Comparison of ENCODE assay signal across 8 mouse cellular contexts in the genomic region with DNA sequence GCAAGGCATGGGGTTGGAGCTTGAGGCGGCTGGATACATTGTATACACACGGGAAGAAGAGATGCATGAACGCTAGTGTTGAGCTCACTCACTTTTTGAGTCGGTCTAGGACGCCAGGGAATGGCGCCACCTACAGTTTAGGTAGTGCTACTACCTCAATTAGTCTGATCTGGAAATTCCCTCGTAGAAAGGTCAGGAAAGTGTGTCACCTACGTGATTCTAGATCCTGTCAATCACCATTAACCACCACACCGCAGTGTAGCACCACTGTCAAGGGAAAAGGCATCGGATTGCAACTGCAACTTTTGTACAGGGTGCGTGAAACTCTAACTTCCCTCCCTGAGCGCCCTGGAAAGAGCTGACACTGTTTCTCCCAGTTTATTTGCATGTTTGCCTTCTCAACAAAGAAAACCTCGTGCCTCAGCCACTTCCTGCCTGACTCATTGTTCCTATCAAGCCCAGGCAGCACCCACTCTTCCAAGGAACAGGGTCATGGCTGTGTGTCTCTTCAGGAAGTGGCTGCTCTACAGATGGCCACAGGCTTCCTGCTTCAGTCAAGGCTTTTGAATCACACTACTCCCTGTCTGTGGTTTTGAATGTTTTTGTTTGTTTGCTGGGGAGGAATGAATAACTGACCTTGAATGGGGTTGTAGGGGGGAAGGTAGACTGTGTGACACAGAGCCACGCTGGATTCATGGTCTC.
DNase-seq lines count a peak whose midpoint lies in the region; ATAC-seq lines count a peak whose summit lies in the region.

No protein-coding gene starts in this region.

- no peaks in the 10 kb centered on the region for H3K9me3 ChIP-seq in kidney, embryonic 15.5 days (replicated peaks)
- no peaks in the 10 kb centered on the region for H3K9me3 ChIP-seq in midbrain, embryonic 14.5 days (ENCODE audit: control insufficient read depth, low read length)

- H3K4me1 ChIP-seq in kidney, embryonic 15.5 days: peaks cover 13% of the 10 kb centered on the region
- H3K4me1 ChIP-seq in midbrain, embryonic 14.5 days (ENCODE audit: control insufficient read depth, insufficient read depth, low read length): no peaks in the 10 kb centered on the region

- no peaks in the 10 kb centered on the region for H3K27me3 ChIP-seq in kidney, embryonic 15.5 days
- H3K27me3 ChIP-seq in midbrain, embryonic 14.5 days (ENCODE audit: control insufficient read depth, insufficient read depth, low read length): no peaks in the 10 kb centered on the region

- no peak overlapping the region for H3K4me3 ChIP-seq in kidney, embryonic 15.5 days (replicated peaks)
- H3K4me3 ChIP-seq in macrophage (ENCODE audit: inconsistent target): no peak overlapping the region
- no peak overlapping the region for H3K4me3 ChIP-seq in midbrain, embryonic 14.5 days (replicated peaks; ENCODE audit: low read depth, low read length)

- H3K4me2 ChIP-seq in kidney, embryonic 15.5 days: no peak overlapping the region
- no peak overlapping the region for H3K4me2 ChIP-seq in midbrain, embryonic 14.5 days (ENCODE audit: low read length)

- 56% methylated on average over 14 of the region's 14 CpGs for WGBS in kidney, embryonic 15.5 days
- 3% methylated on average over 13 of the region's 14 CpGs for WGBS in macrophage (ENCODE audit: missing documents)
- WGBS in midbrain, embryonic 14.5 days: 69% methylated on average over 14 of the region's 14 CpGs

- no peak overlapping the region for H3K9ac ChIP-seq in kidney, embryonic 15.5 days
- no peak overlapping the region for H3K9ac ChIP-seq in midbrain, embryonic 14.5 days (replicated peaks; ENCODE audit: low read length)

- H3K27ac ChIP-seq in kidney, embryonic 15.5 days: peak overlapping the region; percentile 75
- peak overlapping the region; percentile 97 for H3K27ac ChIP-seq in macrophage
- H3K27ac ChIP-seq in midbrain, embryonic 14.5 days (replicated peaks; ENCODE audit: low read depth, low read length): no peak overlapping the region

- peak; percentile 66 for ATAC-seq in kidney, embryonic 15.5 days (replicated peaks; ENCODE audit: low FRiP score)
- ATAC-seq in midbrain, embryonic 14.5 days (ENCODE audit: low FRiP score, low TSS enrichment): no peak

- no peaks in the 10 kb centered on the region for H3K79me2 ChIP-seq in macrophage (ENCODE audit: inconsistent target)

- DNase-seq in layer of hippocampus, adult 9-11 months: peak; percentile 89
- no peak for DNase-seq in layer of hippocampus, postnatal 25 days (ENCODE audit: extremely low spot score in 1 of 2, low spot score in 1 of 2)
- peak; percentile 70 to 88 for DNase-seq in adrenal gland, adult (ENCODE audit: inconsistent age in 2 of 2, low spot score in 1 of 2)
- DNase-seq in heart, adult 11 months: peak; percentile 99
- DNase-seq in thymus, adult 18-20 months: peak; percentile 21 to 48
- DNase-seq in midbrain, embryonic 14.5 days: no peak

- no peaks in the 10 kb centered on the region for H3K36me3 ChIP-seq in kidney, embryonic 15.5 days
- no peaks in the 10 kb centered on the region for H3K36me3 ChIP-seq in macrophage (ENCODE audit: inconsistent target)
- no peaks in the 10 kb centered on the region for H3K36me3 ChIP-seq in midbrain, embryonic 14.5 days (ENCODE audit: control insufficient read depth, insufficient read depth, low read length)

Comparison
In these comparisons a context has a peak if more than half of its experiments do, and no peak if none do; other contexts are left out.
1. DNase-seq: peak in layer of hippocampus, adult 9-11 months (single experiment), adrenal gland, adult (2 of 2), heart, adult 11 months (single experiment) and thymus, adult 18-20 months (2 of 2); none in layer of hippocampus, postnatal 25 days (0 of 2) and midbrain, embryonic 14.5 days (single experiment).